Mouse (Mus musculus) urinary bladder, postnatal 10 days (tissue): ENCODE measurements around the gene 4933405O20Rik.

ENCODE experiments used
- DNase-seq: peaks from one replicate; pipeline ENCODE4 v3.0.0; 2022; ENCODE audit warnings: low spot score

Gene 4933405O20Rik

GRCm38 (mm10) chr7:50598890-50599289, at the start of gene 4933405O20Rik:
Gene 4933405O20Rik, plus strand, starts transcription at chr7:50599190.
- DNase-seq: no peak

- DNase-seq: no peak
Measured at GRCm38 (mm10) chr7:50549572-50549971, 49.4 kb upstream of the 4933405O20Rik start.

GRCm38 (mm10) chr7:50551426-50551825, 47.6 kb upstream of the 4933405O20Rik start:
- DNase-seq: no peak

- DNase-seq: no peak
Measured at GRCm38 (mm10) chr7:50562708-50563107, 36.3 kb upstream of the 4933405O20Rik start.

- DNase-seq: no peak
Measured at GRCm38 (mm10) chr7:50573841-50574240, 25.1 kb upstream of the 4933405O20Rik start.

GRCm38 (mm10) chr7:50588642-50589424, 10.2 kb upstream of the 4933405O20Rik start:
- no peak for DNase-seq

- no peak for DNase-seq
Measured at GRCm38 (mm10) chr7:50614101-50614500, 15.1 kb downstream of the 4933405O20Rik start.

DNA sequence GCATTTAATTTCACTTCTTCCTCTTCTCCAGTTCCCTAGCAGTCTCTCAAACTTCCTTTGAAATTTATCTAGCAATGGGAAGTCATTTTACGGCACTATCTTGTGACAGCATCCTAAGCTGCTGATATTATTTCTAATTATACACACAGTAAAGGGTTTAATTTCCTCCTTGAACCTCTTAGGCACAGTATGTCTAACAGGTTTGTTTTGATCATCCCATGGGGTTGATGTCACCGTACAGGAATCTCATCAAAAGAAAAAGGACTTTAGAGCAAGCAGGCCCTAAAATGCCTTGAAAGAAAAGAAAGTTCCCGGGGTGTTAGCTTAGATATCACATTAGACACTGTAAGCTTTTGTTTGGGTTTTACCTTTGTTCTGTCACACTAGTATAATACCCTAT, 30.2 kb downstream of the 4933405O20Rik start:
- DNase-seq: no peak

DNA sequence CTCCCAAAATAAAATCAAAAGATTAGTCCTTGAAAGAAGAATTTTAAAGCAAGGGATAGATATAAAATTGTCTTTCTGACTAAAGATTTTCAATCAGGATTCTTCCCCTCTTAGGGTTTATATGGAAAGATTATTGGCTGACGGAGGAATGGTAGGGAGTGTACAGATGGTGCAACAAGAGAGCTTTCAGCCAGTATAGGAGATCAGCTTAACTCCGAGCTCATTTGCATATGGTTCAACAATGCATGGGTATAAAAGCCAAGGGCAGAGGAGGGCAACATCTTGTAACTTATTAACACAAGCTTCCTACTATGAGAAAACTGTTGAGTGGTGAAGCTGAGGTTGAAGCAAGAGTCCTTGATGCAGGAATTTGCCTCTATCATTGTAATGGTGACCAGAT, 34.2 kb downstream of the 4933405O20Rik start:
- DNase-seq: no peak
